Mouse (Mus musculus) heart, postnatal 10 days (tissue): ENCODE measurements at regions not wholly inside any gene's neighbourhood (a gene's known extent, or its start where the extent isn't known, plus 50 kb on each side); places are given as distances from the start of the nearest gene placed in this dataset.
"Not testable (repeated sequence)": the region's sequence is repeated elsewhere in the genome, so short reads cannot be mapped to it uniquely, and the experiment has no call there.

Experiments
- DNase-seq, 2 experiments: peaks; one replicate each; pipeline ENCODE4 v3.0.0; 2021
- intact Hi-C: fragments of 180-260 bp; cut with DNase I; formaldehyde crosslinking; loops from one replicate; pipeline ENCODE4 v1.15.1; 2025

DNA sequence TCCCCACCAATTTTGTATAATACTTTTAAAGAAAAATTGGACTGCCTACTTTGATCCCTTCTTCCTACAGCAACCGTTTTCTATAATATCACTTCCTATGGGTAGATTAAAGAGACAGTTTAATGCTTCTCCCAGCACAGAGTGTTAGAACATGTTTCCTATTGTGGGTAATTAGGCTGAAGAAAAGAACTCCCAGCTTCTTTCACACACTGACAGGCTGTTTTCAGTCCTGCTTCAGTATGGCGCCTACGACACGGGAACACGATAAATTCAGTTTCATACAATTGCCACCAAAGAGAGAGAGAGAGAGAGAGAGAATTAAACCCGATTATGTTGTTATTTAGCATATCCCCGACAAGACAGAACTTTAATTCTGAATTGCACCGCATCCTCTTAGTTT, 644.5 kb upstream of the Gm19410 start:
- intact Hi-C loops = no loop called here
- DNase-seq = no peak

DNA sequence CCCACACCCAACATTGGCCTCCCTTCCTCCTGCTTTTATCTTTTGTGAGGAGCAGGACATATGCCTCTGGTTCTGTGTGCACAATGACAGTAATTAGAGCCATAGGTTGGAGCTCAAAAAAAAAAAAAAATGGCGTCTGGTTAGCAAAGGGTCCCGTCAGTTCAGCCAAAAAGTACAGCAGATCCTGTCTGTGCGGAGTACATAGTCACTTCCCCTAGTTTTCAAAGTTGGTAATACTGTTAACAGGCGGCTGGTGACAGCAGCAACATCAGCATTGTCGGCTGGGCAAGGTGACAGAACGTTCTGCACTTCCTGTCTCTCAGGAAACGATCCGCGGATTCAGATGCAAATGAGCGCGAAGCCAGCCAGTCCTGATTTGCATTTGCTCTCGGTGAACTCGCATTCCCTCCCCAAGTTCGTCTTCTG, 642.4 kb upstream of the Gm19410 start:
- DNase-seq = peak; percentile 68 to 73
- intact Hi-C loops = no loop called here

DNA sequence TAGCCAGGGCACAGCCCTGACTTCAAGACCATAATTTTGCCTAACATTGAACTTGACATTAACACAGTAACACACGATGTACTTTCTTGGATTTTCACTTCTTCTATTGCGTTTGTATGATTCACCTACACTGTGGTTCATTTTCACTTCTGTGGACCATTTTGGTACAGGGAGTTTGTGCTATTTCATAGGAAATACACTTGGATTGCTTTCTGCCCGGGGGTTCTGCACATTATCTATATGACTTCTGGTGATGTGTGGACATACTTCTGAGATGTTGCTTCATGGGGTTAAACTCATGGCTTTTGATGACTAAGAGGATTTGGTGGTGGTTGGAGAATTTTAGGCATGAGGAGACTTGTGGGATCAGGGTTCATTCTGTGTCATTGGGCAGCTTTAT, 640.4 kb upstream of the Gm19410 start:
- intact Hi-C loops = no loop called here
- no peak for DNase-seq

DNA sequence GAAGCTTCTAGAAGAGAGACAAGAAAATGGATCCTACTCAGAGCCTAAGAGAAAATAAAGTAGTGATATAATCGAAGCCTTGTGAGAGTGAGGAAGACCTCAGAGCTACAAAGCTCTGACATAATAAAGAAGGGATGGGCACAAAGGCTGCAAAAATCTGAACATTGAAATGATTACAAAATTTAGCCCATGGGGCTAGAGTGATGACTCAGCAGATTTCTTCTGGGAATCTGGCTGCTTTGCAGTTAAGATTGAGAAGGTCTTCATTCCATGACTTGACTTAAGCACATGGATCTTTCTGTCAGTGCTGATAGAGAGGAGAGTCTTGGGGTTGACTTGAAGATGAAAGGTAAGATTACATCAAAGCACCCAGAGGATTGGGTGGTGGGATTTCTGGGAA, 633.3 kb upstream of the Gm19410 start:
- DNase-seq = no peak
- intact Hi-C loops = no loop called here

DNA sequence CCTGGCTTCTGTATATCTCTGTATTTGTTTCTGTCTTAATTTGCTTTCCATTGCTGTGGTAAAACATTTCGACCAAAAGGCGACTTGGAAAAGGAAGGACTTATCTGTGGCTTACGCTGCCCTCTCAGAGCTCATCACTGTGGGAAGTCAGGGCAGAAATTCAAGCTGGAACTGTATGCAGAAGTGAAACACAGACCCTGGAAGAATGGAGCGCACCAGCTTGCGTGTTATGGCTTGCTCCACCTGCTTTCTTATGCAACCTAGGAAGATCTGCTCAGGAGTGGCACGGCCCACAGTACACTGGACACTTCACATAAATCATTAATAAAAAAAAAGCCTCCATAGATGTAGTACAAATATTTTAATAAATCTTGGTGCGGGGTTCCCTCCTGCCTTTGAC, 630.0 kb upstream of the Gm19410 start:
- intact Hi-C loops = no loop called here
- no peak for DNase-seq

DNA sequence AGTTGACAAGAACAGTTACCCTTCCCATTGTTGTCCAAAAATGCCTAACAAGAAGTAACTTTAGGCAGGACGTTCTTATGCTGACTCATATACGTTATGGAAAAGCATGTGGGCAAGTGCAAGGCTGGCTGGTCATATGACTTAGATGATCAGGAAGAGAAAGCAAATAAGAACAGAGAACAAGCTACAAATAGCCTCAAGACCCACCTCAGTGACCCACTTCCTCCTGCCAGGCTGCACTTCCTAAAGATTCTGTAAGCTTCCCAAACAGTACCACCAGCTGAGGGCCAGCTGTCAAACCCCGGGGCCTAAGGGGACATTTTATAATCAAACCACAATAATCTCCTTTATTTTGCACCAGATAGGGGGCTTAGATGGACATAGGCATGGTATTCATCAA, 628.9 kb upstream of the Gm19410 start:
- intact Hi-C loops = no loop called here
- DNase-seq = no peak

DNA sequence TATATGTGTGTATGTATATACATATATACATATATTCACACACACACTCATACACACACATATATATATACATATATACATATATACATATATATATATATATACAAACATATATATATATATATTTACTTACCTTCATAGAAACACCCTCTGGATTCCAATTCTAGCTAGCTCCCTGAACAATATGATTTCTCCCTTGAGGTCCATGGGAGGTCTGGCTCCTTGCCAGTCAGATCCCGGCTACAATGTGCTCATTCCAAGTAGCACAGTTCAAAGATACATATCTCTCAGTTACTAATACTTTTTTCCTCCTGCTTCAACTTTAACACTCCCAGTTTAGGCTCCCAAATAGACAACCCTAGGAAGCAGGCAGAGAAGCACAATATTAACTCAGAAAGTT, 624.8 kb upstream of the Gm19410 start:
- no peak for DNase-seq
- intact Hi-C loops = loop anchor here (5.0 kb wide), 1 partner anchor 138 kb away; no protein-coding TSS in a partner anchor

DNA sequence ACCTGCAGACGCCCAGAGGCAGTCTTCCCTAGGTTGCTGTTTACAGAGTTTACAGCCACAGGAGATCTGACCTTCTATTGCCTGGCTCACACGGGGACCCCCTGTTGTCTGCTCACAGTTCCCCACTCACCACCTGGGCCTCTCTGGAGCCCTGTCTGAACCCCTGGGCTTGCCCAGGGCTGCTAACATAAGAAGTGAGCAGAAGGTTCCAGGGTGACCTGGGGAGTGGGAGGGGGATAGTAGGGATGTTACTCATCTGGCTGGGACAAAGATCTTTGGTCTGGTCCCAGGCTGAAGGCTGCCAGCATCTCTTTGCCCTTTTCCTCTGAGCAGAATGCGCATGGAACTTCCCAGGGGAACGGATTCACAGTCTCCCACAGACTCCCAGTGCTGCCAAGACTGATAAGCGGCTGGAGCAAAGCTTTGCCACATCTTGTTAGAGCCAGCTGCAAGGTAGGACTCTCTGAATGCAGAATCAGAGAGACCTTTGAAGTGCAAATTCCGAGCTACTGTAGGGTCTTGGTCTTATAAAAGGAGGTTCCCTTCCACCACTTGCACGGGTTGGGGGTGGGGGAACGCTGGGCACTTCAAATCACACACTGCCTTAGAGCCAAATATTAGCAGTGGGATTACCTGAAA, 622.5 kb upstream of the Gm19410 start:
- intact Hi-C loops = loop anchor here (5.0 kb wide), 1 partner anchor 141 kb away; no protein-coding TSS in a partner anchor
- peak; percentile 55 to 56 for DNase-seq

DNA sequence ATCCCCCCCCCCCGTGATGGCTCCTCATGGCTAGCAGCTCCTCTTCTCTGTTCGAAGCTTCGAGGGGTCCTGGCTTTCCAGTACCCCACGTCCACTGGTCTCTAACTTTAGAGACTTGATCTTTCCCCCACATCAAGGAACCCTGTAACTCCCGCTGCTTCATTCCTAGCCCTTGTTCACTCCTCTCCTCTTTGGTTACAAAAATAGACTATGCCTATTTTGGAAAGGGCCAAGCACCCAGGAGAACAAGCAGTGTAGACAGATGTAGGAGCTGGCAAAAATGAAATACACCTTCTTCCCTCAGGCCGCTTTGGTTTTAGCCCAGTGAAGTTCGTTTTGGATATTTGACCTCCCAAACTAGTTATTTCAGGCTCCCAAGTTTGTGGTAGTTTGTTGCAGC, 621.9 kb upstream of the Gm19410 start:
- intact Hi-C loops = loop anchor here (5.0 kb wide), 1 partner anchor 141 kb away; no protein-coding TSS in a partner anchor
- DNase-seq = peak; percentile 29 to 36

DNA sequence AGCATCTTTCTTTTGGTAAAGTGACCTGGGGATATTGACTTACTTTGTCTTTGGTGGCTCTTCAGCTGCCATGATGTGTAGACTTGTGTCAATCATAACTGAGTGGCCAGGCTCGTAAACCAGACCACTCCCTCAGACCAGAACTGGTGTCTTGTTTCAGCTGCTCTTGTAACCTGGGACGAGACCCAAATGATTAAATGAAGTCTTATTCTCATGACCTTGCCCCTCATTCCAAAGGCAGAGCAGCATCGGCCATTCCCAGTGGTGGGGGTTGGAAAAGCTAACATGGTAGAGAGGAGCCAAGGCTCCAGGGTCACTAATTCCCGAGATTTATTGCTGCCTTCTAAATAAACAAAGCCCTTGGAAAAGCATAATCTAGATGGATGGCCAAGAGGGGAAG, 621.2 kb upstream of the Gm19410 start:
- peak; percentile 51 to 52 for DNase-seq
- intact Hi-C loops = loop anchor here (5.0 kb wide), 1 partner anchor 142 kb away; no protein-coding TSS in a partner anchor

DNA sequence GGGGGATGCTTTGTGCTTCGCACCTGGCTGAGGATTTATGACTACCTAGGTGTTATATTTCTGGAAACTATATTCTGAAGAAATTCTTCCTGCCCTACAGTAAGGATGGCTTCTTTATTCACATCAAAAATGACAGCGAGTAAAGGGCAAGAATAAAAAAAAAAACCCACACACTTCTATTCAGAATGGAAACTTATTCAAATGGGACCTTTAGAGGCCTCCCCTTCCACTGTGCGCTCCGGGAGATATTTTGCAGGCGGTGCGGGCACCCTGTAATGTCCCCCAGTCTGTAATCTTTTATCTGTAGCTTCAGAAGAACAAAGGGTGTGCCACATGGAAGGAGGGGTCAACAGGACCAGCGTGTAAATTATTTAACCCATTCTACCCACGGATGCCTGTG, 618.1 kb upstream of the Gm19410 start:
- intact Hi-C loops = no loop called here
- no peak for DNase-seq

DNA sequence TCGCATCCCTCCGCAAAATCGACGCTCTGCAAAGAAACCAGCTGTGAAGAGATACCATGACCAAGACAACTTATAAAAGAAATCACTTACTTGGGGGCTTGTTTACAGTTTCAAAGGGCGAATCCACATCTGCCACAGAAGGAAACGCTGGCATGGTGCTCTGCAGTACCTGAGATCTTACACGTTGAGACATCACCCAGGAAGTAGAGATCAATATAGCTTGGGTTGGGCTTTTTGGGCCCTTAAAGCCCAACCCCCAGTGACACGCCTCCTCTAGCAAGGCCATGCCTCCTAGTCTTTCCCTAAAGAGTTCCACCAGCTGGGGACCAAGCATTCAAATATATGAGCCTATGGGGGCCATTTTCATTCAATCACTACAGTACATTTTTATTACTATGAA, 617.6 kb upstream of the Gm19410 start:
- DNase-seq = no peak
- intact Hi-C loops = no loop called here

DNA sequence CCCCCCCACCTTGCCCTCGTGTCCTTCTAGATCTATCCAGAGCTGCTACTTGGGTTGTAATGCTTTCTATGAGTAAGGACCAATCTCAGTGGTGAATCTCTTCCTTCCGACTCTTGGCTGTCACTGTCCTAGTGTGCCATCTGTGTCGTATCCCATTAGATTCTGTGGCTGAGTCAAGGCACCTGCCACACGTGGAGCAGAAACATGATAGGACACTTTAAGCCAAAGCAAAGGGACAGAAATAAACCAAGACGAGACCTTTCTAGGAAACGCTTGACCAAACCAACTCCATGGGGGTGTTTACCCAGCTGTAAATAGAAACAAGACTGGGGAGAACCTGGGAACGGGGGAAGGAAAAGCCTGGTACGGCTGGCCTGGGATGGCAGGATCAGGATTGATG, 613.0 kb upstream of the Gm19410 start:
- peak in 1 of 2 experiments; percentile 23 for DNase-seq
- intact Hi-C loops = no loop called here

DNA sequence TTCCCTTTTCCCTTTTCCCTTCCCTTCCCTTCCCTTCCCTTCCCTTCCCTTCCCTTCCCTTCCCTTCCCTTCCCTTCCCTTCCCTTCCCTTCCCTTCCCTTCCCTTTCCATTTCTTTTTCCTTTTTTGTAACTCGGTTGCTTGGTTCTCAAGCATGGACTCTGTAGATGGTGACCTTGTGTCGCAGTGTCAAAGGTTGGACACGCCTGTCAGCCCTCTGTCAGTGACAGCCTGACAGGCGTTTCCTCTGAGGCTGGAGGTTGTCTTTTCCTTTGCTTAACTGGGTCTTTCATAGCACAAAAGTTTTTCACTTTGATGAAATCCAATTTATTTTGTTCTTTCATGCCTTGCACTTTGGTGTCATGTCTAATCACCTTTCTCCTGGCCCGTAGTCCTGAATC, 609.3 kb upstream of the Gm19410 start:
- intact Hi-C loops = loop anchor here (5.0 kb wide), 2 partner anchors 169 to 279 kb away; no protein-coding TSS in a partner anchor
- DNase-seq = no peak

DNA sequence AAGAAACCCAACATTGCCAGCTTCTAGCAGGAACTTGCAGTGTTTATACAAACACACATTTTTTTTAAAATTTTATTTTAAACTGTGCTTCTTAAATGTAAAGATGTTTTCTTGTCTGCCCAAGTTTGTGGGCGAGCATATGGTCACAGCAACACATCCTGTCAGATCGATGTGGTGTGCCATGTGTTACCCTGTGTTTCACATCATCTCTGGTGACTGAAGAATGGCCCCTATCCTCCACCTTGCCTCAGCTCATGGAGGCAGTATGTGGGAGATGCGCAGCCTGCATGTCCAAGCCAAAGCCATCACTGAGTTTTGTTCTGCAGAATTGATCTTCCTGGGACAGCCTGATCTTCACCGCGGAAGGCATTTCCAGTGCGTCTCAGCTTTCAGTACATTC, 607.9 kb upstream of the Gm19410 start:
- no peak for DNase-seq
- intact Hi-C loops = loop anchor here (5.0 kb wide), 2 partner anchors 170 to 280 kb away; no protein-coding TSS in a partner anchor

DNA sequence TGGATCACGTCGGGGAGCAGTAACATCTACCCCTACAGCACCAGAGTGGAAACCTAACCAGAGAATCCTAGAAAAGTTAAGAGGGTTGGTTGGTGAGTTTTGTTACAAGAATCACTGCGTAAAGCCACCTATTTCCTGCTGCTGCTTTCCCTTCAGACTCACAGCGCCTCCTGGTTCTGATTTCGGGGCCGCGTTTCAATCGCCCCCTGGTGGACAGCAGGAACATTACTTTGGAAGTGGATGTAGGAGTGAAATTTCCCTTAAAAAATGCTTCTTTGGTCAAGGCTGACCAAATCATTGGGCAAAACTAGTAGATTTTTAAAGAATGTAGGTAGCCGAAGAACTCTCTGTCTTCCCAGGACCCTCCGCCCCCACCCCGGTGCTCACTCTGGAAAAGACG, 606.3 kb upstream of the Gm19410 start:
- DNase-seq = peak; percentile 76 to 83
- intact Hi-C loops = loop anchor here (1.0 to 5.0 kb wide), 3 partner anchors 172 to 282 kb away; no protein-coding TSS in a partner anchor

DNA sequence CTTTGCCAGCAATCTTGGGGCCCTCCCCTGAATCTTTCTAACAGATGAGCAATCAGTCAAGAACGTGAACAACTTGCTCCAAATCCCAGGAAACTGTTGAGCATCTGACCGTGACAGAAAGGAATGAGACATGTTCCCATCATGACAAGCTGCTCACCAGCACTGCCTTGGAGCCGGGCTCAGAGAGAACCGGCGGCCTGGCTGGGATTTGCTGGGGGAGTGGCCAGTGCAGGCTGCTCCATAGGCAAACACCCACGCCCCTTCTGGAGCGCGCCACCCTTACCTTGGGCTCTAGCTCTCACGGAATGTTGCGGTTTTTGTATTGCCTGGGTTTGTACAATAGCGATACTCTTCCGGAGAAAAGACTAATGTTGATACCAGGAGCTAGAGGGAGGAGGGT, 605.4 kb upstream of the Gm19410 start:
- DNase-seq = no peak
- intact Hi-C loops = loop anchor here (5.0 kb wide), 1 partner anchor 307 kb away; no protein-coding TSS in a partner anchor

DNA sequence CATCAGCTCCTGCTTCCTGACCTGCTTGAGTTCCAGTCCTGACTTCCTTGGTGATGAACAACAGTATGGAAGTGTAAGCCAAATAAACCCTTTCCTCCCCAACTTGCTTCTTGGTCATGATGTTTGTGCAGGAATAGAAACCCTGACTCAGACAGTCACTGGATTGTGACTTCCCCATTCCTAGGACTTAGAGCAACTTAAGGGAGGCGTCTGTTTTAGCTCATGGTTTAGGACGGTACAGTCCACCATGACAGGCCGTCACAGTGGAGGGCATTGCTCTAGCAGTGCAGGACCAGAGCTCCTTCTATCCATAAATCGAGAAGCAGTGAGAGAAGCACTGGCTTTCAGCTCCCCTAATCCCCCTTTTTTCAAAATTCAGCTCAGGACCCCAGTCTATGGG, 603.4 kb upstream of the Gm19410 start:
- not testable (repeated sequence) for DNase-seq
- intact Hi-C loops = loop anchor here (5.0 kb wide), 1 partner anchor 305 kb away; no protein-coding TSS in a partner anchor

DNA sequence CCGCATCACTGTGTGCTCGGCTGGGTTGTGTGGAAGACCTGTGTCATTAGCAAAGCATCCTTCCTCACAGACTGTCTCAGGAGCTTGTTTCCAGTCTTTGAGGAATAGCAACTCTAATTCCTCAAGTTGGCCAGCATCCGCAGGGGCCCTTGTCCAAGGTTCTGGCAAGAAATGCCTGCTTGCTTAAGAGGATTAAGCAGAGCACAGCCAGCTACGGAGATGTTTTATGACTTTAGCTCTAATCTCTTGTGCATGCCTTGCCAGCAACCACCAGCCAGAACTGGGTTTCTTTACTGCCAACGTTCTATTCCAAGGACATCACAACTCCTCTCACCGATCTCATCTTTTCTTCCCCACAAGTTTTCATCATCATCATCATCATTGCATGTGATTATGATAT, 599.0 kb upstream of the Gm19410 start:
- intact Hi-C loops = no loop called here
- no peak for DNase-seq

DNA sequence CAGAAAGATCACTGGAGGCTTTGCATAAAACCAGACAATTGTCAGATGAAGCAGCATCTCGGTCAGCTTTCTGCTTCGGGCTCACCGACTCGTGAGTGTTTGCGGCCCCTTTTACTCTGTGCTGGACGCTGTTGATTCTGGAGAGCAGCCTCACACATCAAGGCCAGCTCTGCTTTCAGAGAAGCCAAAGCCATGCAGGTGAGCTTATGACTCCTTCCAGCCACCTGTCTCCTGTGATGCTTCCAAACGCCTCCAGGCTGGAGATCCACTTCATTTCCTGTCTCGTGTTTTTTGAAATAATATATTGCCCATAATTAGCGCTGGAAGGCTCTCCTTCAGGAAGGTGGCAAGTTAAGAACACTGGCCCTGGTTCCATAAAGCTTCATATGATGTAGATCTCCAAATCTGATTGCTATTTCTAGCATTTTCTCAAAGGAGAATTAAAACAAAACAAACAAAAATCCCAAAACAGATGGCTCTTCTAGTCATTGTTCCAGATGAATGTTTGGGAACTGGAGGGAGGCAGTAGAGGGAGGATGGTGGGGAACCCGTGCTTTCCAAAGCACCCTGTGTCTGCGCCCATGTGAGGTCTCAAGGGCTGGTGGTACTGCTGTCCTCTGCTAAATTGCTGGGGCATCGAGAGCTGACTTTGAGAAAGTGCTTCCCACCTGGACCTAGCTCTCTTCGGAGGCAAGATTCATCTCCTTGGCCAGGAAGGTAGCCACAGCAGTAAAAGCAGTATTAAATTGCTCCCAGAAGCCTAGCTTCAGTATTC, 593.9 kb upstream of the Gm19410 start:
- intact Hi-C loops = no loop called here

DNA sequence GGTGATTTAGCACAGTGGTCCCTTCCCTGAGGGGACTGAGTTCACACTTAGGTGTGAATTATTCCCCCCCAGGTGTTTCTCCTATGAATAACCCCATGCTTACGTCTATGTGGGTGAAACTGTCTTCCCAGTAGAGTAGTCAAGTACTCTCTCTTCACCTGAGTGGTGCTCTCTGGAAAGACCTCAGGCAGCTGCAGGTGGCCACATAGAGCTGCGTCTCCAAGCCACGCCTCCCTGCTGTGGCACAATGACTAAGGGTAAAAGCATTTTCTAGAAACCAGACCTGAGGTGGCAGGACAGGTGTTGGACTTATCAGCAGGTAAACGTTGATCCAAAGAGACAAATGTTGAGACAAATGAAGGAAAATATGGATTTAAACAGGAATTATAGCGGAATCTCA, 588.3 kb upstream of the Gm19410 start:
- DNase-seq = no peak
- intact Hi-C loops = no loop called here

More for the DNA sequence above, 593.9 kb upstream of the Gm19410 start:
- DNase-seq = no peak

DNA sequence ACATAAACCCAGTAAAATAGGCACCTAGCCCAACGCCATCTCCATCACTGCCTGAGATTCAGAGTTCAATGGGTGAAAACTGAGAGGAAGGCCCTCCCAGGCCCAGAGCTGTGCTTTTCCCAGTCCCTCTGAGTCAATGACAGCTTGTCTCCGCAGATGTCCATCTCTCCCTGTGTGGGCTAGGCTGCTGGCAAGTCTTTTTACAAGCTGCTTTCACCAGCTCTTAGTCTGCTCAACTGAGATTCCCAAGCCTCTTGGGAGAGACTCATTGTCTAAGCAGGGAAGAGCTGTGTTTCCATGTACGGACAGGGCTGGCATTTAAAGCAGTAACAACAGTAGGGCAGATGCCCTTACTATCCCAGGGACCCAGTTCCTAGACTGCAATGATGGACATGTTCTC, 585.5 kb upstream of the Gm19410 start:
- no peak for DNase-seq
- intact Hi-C loops = no loop called here
